Mouse (Mus musculus) lung, adult 2 months (tissue): Measurements from ENCODE around the gene Becn1.

Experiments
- CTCF ChIP-seq: fragments of 200-500 bp; IDR thresholded peaks from 2 replicates; pipeline ENCODE4 v1.5.1; 2011; ENCODE audit warnings: mild to moderate bottlenecking, low read length, control low read depth; ENCODE audit not compliant: insufficient read depth
- POLR2A ChIP-seq: fragments of 200-500 bp; IDR thresholded peaks from 2 replicates; pipeline ENCODE4 v1.6.1; 2011; ENCODE audit warnings: low read depth, mild to moderate bottlenecking, control low read depth, low read length, borderline replicate concordance; ENCODE audit errors: extremely low read depth

DNA sequence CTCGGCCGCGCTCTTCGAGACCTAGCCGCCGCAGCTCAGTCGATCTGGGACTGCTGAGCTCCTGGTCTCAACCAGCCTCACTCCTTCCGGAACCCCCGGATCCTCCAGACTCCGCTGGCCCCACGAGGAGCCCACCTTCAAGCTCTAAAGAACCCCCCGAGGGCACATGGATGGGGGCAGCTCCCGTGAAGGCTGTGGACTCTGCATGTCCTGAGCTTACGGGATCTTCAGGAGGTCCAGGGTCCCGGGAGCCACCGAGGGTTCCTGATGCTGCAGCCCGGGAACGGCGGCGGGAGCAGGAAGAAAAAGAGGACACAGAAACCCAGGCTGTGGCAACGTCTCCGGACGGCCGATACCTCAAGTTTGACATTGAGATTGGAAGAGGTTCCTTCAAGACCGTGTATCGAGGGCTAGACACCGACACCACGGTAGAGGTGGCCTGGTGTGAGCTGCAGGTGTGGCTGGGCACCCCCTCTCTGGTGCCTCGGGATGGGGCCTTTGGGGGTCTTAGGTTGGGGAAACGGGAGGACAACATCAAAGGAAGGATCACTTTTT is 41.2 kb downstream of the Becn1 start:
- TF ChIP-seq CTCF = no peak
- TF ChIP-seq POLR2A = no peak
